Mouse (Mus musculus) brain, embryonic 18.5 days (tissue): ENCODE measurements at regions not wholly inside any gene's neighbourhood (a gene's known extent, or its start where the extent isn't known, plus 50 kb on each side); places are given as distances from the start of the nearest gene placed in this dataset.

Experiments
- DNase-seq: peaks from one replicate; pipeline ENCODE4 v3.0.0-alpha.2; 2012; ENCODE audit warnings: low read depth, low spot score

GRCm38 (mm10) chr15:29762191-29762590 is 410.2 kb upstream of the Ctnnd2 start:
- DNase-seq, result no peak

GRCm38 (mm10) chr15:29776438-29776837 is 396.0 kb upstream of the Ctnnd2 start:
- DNase-seq, result no peak

GRCm38 (mm10) chr15:29798596-29798995 is 373.8 kb upstream of the Ctnnd2 start:
- no peak for DNase-seq

- DNase-seq, result no peak
Observed at GRCm38 (mm10) chr15:29823271-29823670, 349.1 kb upstream of the Ctnnd2 start.

- no peak for DNase-seq
Observed at GRCm38 (mm10) chr15:29824164-29824563, 348.2 kb upstream of the Ctnnd2 start.

- DNase-seq, result peak; percentile 8
Observed at GRCm38 (mm10) chr15:29828135-29828534, 344.3 kb upstream of the Ctnnd2 start.

GRCm38 (mm10) chr15:29828570-29828969 is 343.8 kb upstream of the Ctnnd2 start:
- no peak for DNase-seq
